In the genomic region with DNA sequence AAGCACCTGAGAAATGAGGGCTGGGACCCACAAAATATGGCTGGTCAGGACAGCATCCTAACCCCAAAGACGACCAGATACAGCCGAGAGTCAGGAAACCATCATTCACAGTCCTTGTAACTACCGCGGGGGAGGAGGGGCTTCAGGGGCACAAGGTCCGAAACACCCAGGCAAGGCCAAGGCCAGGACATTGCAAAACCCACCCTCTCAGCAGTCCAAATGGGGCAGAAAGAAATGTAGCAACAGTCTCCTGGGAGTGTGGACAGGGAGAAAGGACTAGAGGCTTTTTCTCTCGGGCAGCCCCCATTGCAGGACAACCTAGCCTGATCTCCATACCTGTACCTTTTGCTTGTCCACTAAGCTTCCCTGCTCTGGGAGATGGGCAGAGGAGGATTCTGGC, we compare ENCODE assay signal across 8 mouse cellular contexts. TPM values are rescaled to one million over a fixed set of nuclear protein-coding genes. Genes with fewer than 3 reads are reported as not detected.
DNase-seq lines count a peak whose midpoint lies in the region; ATAC-seq and TF ChIP-seq lines count a peak whose summit lies in the region.

No protein-coding gene starts in this region.

- peaks cover 2% of the 10 kb centered on the region; the same call in 1 of the 2 replicates for H3K27me3 ChIP-seq in testis, adult 2 months (ENCODE audit: control insufficient read depth, insufficient read depth, low read length)
- H3K27me3 ChIP-seq in forebrain, embryonic 10.5 days (ENCODE audit: poor library complexity, severe bottlenecking) = peaks cover 72% of the 10 kb centered on the region
- H3K27me3 ChIP-seq in liver, embryonic 11.5 days (replicated peaks; ENCODE audit: control insufficient read depth, insufficient read depth, low read length) = 0 out of 2 replicates have a peak, but pooled peaks cover 2% of the 10 kb centered on the region
- H3K27me3 ChIP-seq in stomach, embryonic 15.5 days (replicated peaks) = no peaks in the 10 kb centered on the region

- no peak overlapping the region for H3K27ac ChIP-seq in testis, adult 2 months (ENCODE audit: control insufficient read depth, insufficient read depth, low read depth, low read length)
- peak overlapping the region; percentile 83 for H3K27ac ChIP-seq in forebrain, embryonic 10.5 days
- H3K27ac ChIP-seq in liver, embryonic 11.5 days (ENCODE audit: low read depth, low read length) = no peak overlapping the region
- peak overlapping the region; percentile 92 for H3K27ac ChIP-seq in stomach, embryonic 15.5 days

- H3K4me3 ChIP-seq in testis, adult 2 months (ENCODE audit: control insufficient read depth, low read depth, low read length) = peak overlapping the region; percentile 70
- peak overlapping the region; percentile 68 for H3K4me3 ChIP-seq in forebrain, embryonic 10.5 days
- peak overlapping the region; percentile 70 for H3K4me3 ChIP-seq in liver, embryonic 11.5 days (ENCODE audit: low read depth, low read length)
- peak overlapping the region; percentile 70 for H3K4me3 ChIP-seq in stomach, embryonic 15.5 days (replicated peaks)

- no peak for TF ChIP-seq CTCF in testis, adult 2 months (IDR thresholded peaks at IDR 0.05; ENCODE audit: control insufficient read depth, insufficient read depth, insufficient replicate concordance, low read depth, low read length)

- no peak for ATAC-seq in liver, embryonic 11.5 days (replicated peaks; ENCODE audit: low FRiP score)
- no peak for ATAC-seq in stomach, embryonic 15.5 days (ENCODE audit: insufficient read depth, low FRiP score, low read depth)
- no peak for ATAC-seq in inflammation-experienced regulatory T-cells, adult 6 months

- H3K9me3 ChIP-seq in forebrain, embryonic 10.5 days = no peaks in the 10 kb centered on the region
- H3K9me3 ChIP-seq in liver, embryonic 11.5 days (ENCODE audit: control insufficient read depth, low read length) = no peaks in the 10 kb centered on the region
- H3K9me3 ChIP-seq in stomach, embryonic 15.5 days = no peaks in the 10 kb centered on the region

- peak overlapping the region; percentile 79 for H3K9ac ChIP-seq in liver, embryonic 11.5 days (ENCODE audit: low read depth, low read length)
- H3K9ac ChIP-seq in stomach, embryonic 15.5 days = peak overlapping the region; percentile 62

- DNase-seq in testis, postnatal 14 days (ENCODE audit: low spot score) = no peak
- no peak for DNase-seq in forebrain, embryonic 10.5 days (ENCODE audit: extremely low spot score, low spot score)
- DNase-seq in liver, embryonic 11.5 days (ENCODE audit: low spot score) = peak; percentile 39
- no peak for DNase-seq in layer of hippocampus, adult 9-11 months
- DNase-seq in right cerebral cortex, postnatal 4 days = no peak

- H3K36me3 ChIP-seq in testis, adult 2 months (ENCODE audit: control insufficient read depth, insufficient read depth, low read length) = no peaks in the 10 kb centered on the region
- no peaks in the 10 kb centered on the region for H3K36me3 ChIP-seq in forebrain, embryonic 10.5 days (replicated peaks)
- H3K36me3 ChIP-seq in liver, embryonic 11.5 days (ENCODE audit: control insufficient read depth, insufficient read depth, low read length) = no peaks in the 10 kb centered on the region
- H3K36me3 ChIP-seq in stomach, embryonic 15.5 days = no peaks in the 10 kb centered on the region

- peak overlapping the region; percentile 91 for H3K4me2 ChIP-seq in liver, embryonic 11.5 days
- H3K4me2 ChIP-seq in stomach, embryonic 15.5 days = peak overlapping the region; percentile 85

- no peak for TF ChIP-seq POLR2A in testis, adult 2 months (IDR thresholded peaks at IDR 0.05; ENCODE audit: control insufficient read depth, low read depth, low read length)

- H3K4me1 ChIP-seq in testis, adult 2 months (ENCODE audit: control insufficient read depth, insufficient read depth, low read length) = peaks cover 3% of the 10 kb centered on the region; the same call in 1 of the 2 replicates
- peaks cover 29% of the 10 kb centered on the region for H3K4me1 ChIP-seq in forebrain, embryonic 10.5 days
- H3K4me1 ChIP-seq in liver, embryonic 11.5 days (replicated peaks; ENCODE audit: control insufficient read depth, insufficient read depth, low read length) = peaks cover 23% of the 10 kb centered on the region
- peaks cover 43% of the 10 kb centered on the region for H3K4me1 ChIP-seq in stomach, embryonic 15.5 days

- 29% methylated on average over 6 of the region's 6 CpGs for WGBS in forebrain, embryonic 10.5 days
- 8% methylated on average over 6 of the region's 6 CpGs for WGBS in liver, embryonic 11.5 days
- 5% methylated on average over 6 of the region's 6 CpGs for WGBS in stomach, embryonic 15.5 days

RNA-seq across cellular contexts. Expression of a gene that starts 1.1 kb away (rescaled TPM):
- 223 and 249 TPM in 2 replicates for polyA plus RNA-seq in testis, adult 2 months (2012; rRNA removed)
- polyA plus RNA-seq in forebrain, embryonic 10.5 days (2016; fragmentation: Nextera tagmentation; extraction: Ambion mirVana) = 10.1 and 10.2 TPM in 2 replicates
- 36.1 and 40.1 TPM in 2 replicates for polyA plus RNA-seq in liver, embryonic 11.5 days (2014; fragmentation: Nextera tagmentation; extraction: Ambion mirVana)
- polyA plus RNA-seq in stomach, embryonic 15.5 days (2015; fragmentation: Nextera tagmentation; extraction: Ambion mirVana) = 60.1 and 63.4 TPM in 2 replicates
- 1 to 10 TPM; 6.6 to 9.1 (median 7.4) TPM for polyA plus RNA-seq in inflammation-experienced regulatory T-cells, adult 6 months (2017; shearing (Covaris generic))

RNA-seq across cellular contexts. Expression of a gene that starts 16.7 kb away (rescaled TPM):
- polyA plus RNA-seq in testis, adult 2 months (2012; rRNA removed) = not detected in 2 replicates
- polyA plus RNA-seq in forebrain, embryonic 10.5 days (2016; fragmentation: Nextera tagmentation; extraction: Ambion mirVana) = not detected in 2 replicates
- polyA plus RNA-seq in liver, embryonic 11.5 days (2014; fragmentation: Nextera tagmentation; extraction: Ambion mirVana) = not detected in 2 replicates
- polyA plus RNA-seq in stomach, embryonic 15.5 days (2015; fragmentation: Nextera tagmentation; extraction: Ambion mirVana) = not detected in 2 replicates
- not detected for polyA plus RNA-seq in inflammation-experienced regulatory T-cells, adult 6 months (2017; shearing (Covaris generic))

RNA-seq across cellular contexts. Expression of a gene that starts 23.3 kb away (rescaled TPM):
- polyA plus RNA-seq in testis, adult 2 months (2012; rRNA removed) = 27.4 and 41.2 TPM in 2 replicates
- polyA plus RNA-seq in forebrain, embryonic 10.5 days (2016; fragmentation: Nextera tagmentation; extraction: Ambion mirVana) = 89.9 and 96.4 TPM in 2 replicates
- 161 and 181 TPM in 2 replicates for polyA plus RNA-seq in liver, embryonic 11.5 days (2014; fragmentation: Nextera tagmentation; extraction: Ambion mirVana)
- 121 and 128 TPM in 2 replicates for polyA plus RNA-seq in stomach, embryonic 15.5 days (2015; fragmentation: Nextera tagmentation; extraction: Ambion mirVana)
- 1 to 10 TPM in 2 of 3 experiments, not detected in 1; 1.7 to 2.3 TPM for polyA plus RNA-seq in inflammation-experienced regulatory T-cells, adult 6 months (2017; shearing (Covaris generic))

RNA-seq across cellular contexts. Expression of a gene that starts 25.1 kb away (rescaled TPM):
- 10.3 and 12.0 TPM in 2 replicates for polyA plus RNA-seq in testis, adult 2 months (2012; rRNA removed)
- polyA plus RNA-seq in forebrain, embryonic 10.5 days (2016; fragmentation: Nextera tagmentation; extraction: Ambion mirVana) = 44.1 and 49.4 TPM in 2 replicates
- polyA plus RNA-seq in liver, embryonic 11.5 days (2014; fragmentation: Nextera tagmentation; extraction: Ambion mirVana) = 10.5 and 11.1 TPM in 2 replicates
- polyA plus RNA-seq in stomach, embryonic 15.5 days (2015; fragmentation: Nextera tagmentation; extraction: Ambion mirVana) = 28.9 and 33.7 TPM in 2 replicates
- polyA plus RNA-seq in inflammation-experienced regulatory T-cells, adult 6 months (2017; shearing (Covaris generic)) = 1 to 10 TPM; 1.2 to 4.2 (median 2.1) TPM

Comparison
In these comparisons a context has a peak if more than half of its experiments do, and no peak if none do; other contexts are left out.
1. H3K27ac ChIP-seq: peak in forebrain, embryonic 10.5 days (single experiment) and stomach, embryonic 15.5 days (single experiment); none in testis, adult 2 months (single experiment) and liver, embryonic 11.5 days (single experiment).
2. Peak in every context shown above with its lines, with median percentiles within 50 percentile points of each other: H3K4me3 ChIP-seq.